In genomic region chr10:82680769-82681168, GRCm38 (mm10) we compare ENCODE assay signal across 12 mouse cellular contexts. TPM values are rescaled to one million over a fixed set of nuclear protein-coding genes. Genes with fewer than 3 reads are reported as not detected.
DNase-seq lines count a peak whose midpoint lies in the region.
"Had no signal": no experiment of that assay in that cellular context is flagged by ENCODE, and none has a peak within 500 bp of the region (broad histone marks: within the 10 kb centered on the region; RNA-seq: fewer than 3 reads in every experiment).

No protein-coding gene starts in this region.

- peak; percentile 75 for DNase-seq in layer of hippocampus, adult 11-12 months (ENCODE audit: low spot score)
- DNase-seq in layer of hippocampus, postnatal 25 days (ENCODE audit: extremely low spot score in 1 of 2, low spot score in 1 of 2) = no peak
- DNase-seq in brain, adult 2 months (ENCODE audit: low read depth, low spot score) = peak; percentile 92
- peak; percentile 59 to 65 for DNase-seq in layer of hippocampus, postnatal 36 days
- DNase-seq in right cerebral cortex, postnatal 10 days (ENCODE audit: low spot score in 2 of 2) = peak; percentile 55 to 82
- DNase-seq in cerebellum, postnatal 4 days (ENCODE audit: low spot score in 2 of 2) = no peak
- DNase-seq in ovary, postnatal 14 days (ENCODE audit: low spot score) = no peak
- DNase-seq: adrenal gland, adult 8-10 months; cerebellum, adult 9-11 months; embryo, embryonic 11 days; heart, postnatal 36 days; retina, postnatal 1 day had no signal

RNA-seq across cellular contexts. Expression of gene Glt8d2, which starts 9.7 kb away (rescaled TPM):
- 10 to 100 TPM; 15.3 to 16.1 TPM for total RNA-seq in layer of hippocampus, postnatal 25 days (2021)
- total RNA-seq in layer of hippocampus, postnatal 36 days (2021) = 10 to 100 TPM; 17.1 to 19.9 TPM

RNA-seq across cellular contexts. Expression of gene Hcfc2, which starts 15.2 kb away (rescaled TPM):
- 10 to 100 TPM; 46.3 to 53.0 TPM for total RNA-seq in layer of hippocampus, postnatal 25 days (2021)
- total RNA-seq in layer of hippocampus, postnatal 36 days (2021) = 10 to 100 TPM; 53.6 to 58.1 TPM

RNA-seq across cellular contexts. Expression of gene Tdg, which starts 51.1 kb away (rescaled TPM):
- total RNA-seq in layer of hippocampus, postnatal 25 days (2021) = 10 to 100 TPM; 50.0 to 57.4 TPM
- total RNA-seq in layer of hippocampus, postnatal 36 days (2021) = 10 to 100 TPM; 41.8 to 48.0 TPM

RNA-seq across cellular contexts. Expression of gene 1190007I07Rik, which starts 57.7 kb away (rescaled TPM):
- total RNA-seq in layer of hippocampus, postnatal 25 days (2021) = 10 to 100 TPM; 21.3 to 24.3 TPM
- 10 to 100 TPM; 18.0 to 23.8 TPM for total RNA-seq in layer of hippocampus, postnatal 36 days (2021)

Comparison
In these comparisons a context has a peak if more than half of its experiments do, and no peak if none do; other contexts are left out.
1. DNase-seq: peak in layer of hippocampus, adult 11-12 months (single experiment), brain, adult 2 months (single experiment), layer of hippocampus, postnatal 36 days (2 of 2) and right cerebral cortex, postnatal 10 days (2 of 2); none in layer of hippocampus, postnatal 25 days (0 of 2), cerebellum, postnatal 4 days (0 of 2) and ovary, postnatal 14 days (single experiment).